Comparison of ENCODE assay signal across 8 mouse cellular contexts in genomic region chr17:69076747-69077543, GRCm38 (mm10). TPM values are rescaled to one million over a fixed set of nuclear protein-coding genes. Genes with fewer than 3 reads are reported as not detected.
DNase-seq lines count a peak whose midpoint lies in the region; ATAC-seq lines count a peak whose summit lies in the region.

No protein-coding gene starts in this region.

- H3K36me3 ChIP-seq in lung, embryonic 15.5 days, result no peaks in the 10 kb centered on the region
- H3K36me3 ChIP-seq in embryonic facial prominence, embryonic 10.5 days (replicated peaks), result no peaks in the 10 kb centered on the region
- no peaks in the 10 kb centered on the region for H3K36me3 ChIP-seq in intestine, embryonic 15.5 days
- no peaks in the 10 kb centered on the region for H3K36me3 ChIP-seq in limb, embryonic 15.5 days

- 3% methylated on average over 25 of the region's 25 CpGs for WGBS in lung, embryonic 15.5 days
- WGBS in embryonic facial prominence, embryonic 10.5 days, result 2% methylated on average over 25 of the region's 25 CpGs
- 3% methylated on average over 25 of the region's 25 CpGs for WGBS in intestine, embryonic 15.5 days
- 1% methylated on average over 25 of the region's 25 CpGs for WGBS in limb, embryonic 15.5 days

- peak overlapping the region; percentile 95 for H3K4me2 ChIP-seq in lung, embryonic 15.5 days
- peak overlapping the region; percentile 91 for H3K4me2 ChIP-seq in intestine, embryonic 15.5 days (replicated peaks)
- peak overlapping the region; percentile 99 for H3K4me2 ChIP-seq in limb, embryonic 15.5 days

- peaks cover 12% of the 10 kb centered on the region for H3K4me1 ChIP-seq in lung, embryonic 15.5 days
- peaks cover 24% of the 10 kb centered on the region for H3K4me1 ChIP-seq in embryonic facial prominence, embryonic 10.5 days
- peaks cover 10% of the 10 kb centered on the region; the same call in 1 of the 2 replicates for H3K4me1 ChIP-seq in intestine, embryonic 15.5 days (replicated peaks)
- H3K4me1 ChIP-seq in limb, embryonic 15.5 days, result peaks cover 22% of the 10 kb centered on the region

- ATAC-seq in lung, embryonic 15.5 days (ENCODE audit: borderline replicate concordance, extremely low read depth, low FRiP score, low TSS enrichment), result no peak
- peak; percentile 44 for ATAC-seq in intestine, embryonic 15.5 days
- ATAC-seq in limb, embryonic 15.5 days (ENCODE audit: insufficient number of reproducible peaks, low FRiP score, low TSS enrichment, low read depth), result no peak
- ATAC-seq in inflammation-experienced regulatory T-cells, adult 6 months, result no peak

- no peak overlapping the region for H3K27ac ChIP-seq in lung, embryonic 15.5 days
- no peak overlapping the region for H3K27ac ChIP-seq in embryonic facial prominence, embryonic 10.5 days (replicated peaks)
- H3K27ac ChIP-seq in intestine, embryonic 15.5 days, result 0 out of 2 replicates have a peak overlapping the region, but pooled peaks have one; percentile 72
- no peak overlapping the region for H3K27ac ChIP-seq in limb, embryonic 15.5 days

- no peaks in the 10 kb centered on the region for H3K9me3 ChIP-seq in lung, embryonic 15.5 days
- H3K9me3 ChIP-seq in embryonic facial prominence, embryonic 10.5 days, result 0 out of 2 replicates have a peak, but pooled peaks cover 3% of the 10 kb centered on the region
- no peaks in the 10 kb centered on the region for H3K9me3 ChIP-seq in intestine, embryonic 15.5 days
- H3K9me3 ChIP-seq in limb, embryonic 15.5 days, result no peaks in the 10 kb centered on the region

- H3K4me3 ChIP-seq in lung, embryonic 15.5 days, result peak overlapping the region; percentile 49
- H3K4me3 ChIP-seq in embryonic facial prominence, embryonic 10.5 days, result peak overlapping the region; percentile 68
- H3K4me3 ChIP-seq in intestine, embryonic 15.5 days (replicated peaks), result peak overlapping the region; percentile 62
- peak overlapping the region; percentile 52 for H3K4me3 ChIP-seq in limb, embryonic 15.5 days

- peaks cover 52% of the 10 kb centered on the region for H3K27me3 ChIP-seq in lung, embryonic 15.5 days
- H3K27me3 ChIP-seq in embryonic facial prominence, embryonic 10.5 days (replicated peaks; ENCODE audit: low read depth, poor library complexity, severe bottlenecking), result peaks cover 74% of the 10 kb centered on the region
- 0 out of 2 replicates have a peak, but pooled peaks cover 18% of the 10 kb centered on the region for H3K27me3 ChIP-seq in intestine, embryonic 15.5 days (replicated peaks)
- peaks cover 47% of the 10 kb centered on the region for H3K27me3 ChIP-seq in limb, embryonic 15.5 days

- DNase-seq in lung, postnatal 14 days, result no peak
- peak; percentile 32 for DNase-seq in embryonic facial prominence, embryonic 10.5 days (ENCODE audit: low spot score)
- DNase-seq in right cerebral cortex, postnatal 10 days (ENCODE audit: low spot score in 2 of 2), result peak; percentile 32 to 35
- DNase-seq in T-cell, adult 2 months (ENCODE audit: low spot score), result no peak

- peak overlapping the region; percentile 36; the same call in 1 of the 2 replicates for H3K9ac ChIP-seq in lung, embryonic 15.5 days
- H3K9ac ChIP-seq in intestine, embryonic 15.5 days, result peak overlapping the region; percentile 60
- no peak overlapping the region for H3K9ac ChIP-seq in limb, embryonic 15.5 days

RNA-seq across cellular contexts. Expression of gene Epb41l3, which starts 1.5 kb away (rescaled TPM):
- polyA plus RNA-seq in lung, embryonic 15.5 days (2015; fragmentation: Nextera tagmentation; extraction: Ambion mirVana), result 53.7 and 55.1 TPM in 2 replicates
- 55.7 and 76.4 TPM in 2 replicates for polyA plus RNA-seq in embryonic facial prominence, embryonic 10.5 days (2016; fragmentation: Nextera tagmentation; extraction: Ambion mirVana)
- 118 and 131 TPM in 2 replicates for polyA plus RNA-seq in intestine, embryonic 15.5 days (2015; fragmentation: Nextera tagmentation; extraction: Ambion mirVana)
- 134 and 137 TPM in 2 replicates for polyA plus RNA-seq in limb, embryonic 15.5 days (2015; fragmentation: Nextera tagmentation; extraction: Ambion mirVana)
- under 1 TPM; 0.16 to 0.98 (median 0.34) TPM for polyA plus RNA-seq in inflammation-experienced regulatory T-cells, adult 6 months (2017; shearing (Covaris generic))

Comparison
In these comparisons a context has a peak if more than half of its experiments do, and no peak if none do; other contexts are left out.
1. DNase-seq: peak in embryonic facial prominence, embryonic 10.5 days (single experiment) and right cerebral cortex, postnatal 10 days (2 of 2); none in lung, postnatal 14 days (single experiment) and T-cell, adult 2 months (single experiment).
2. RNA of gene Epb41l3, which starts 1.5 kb away (polyA plus RNA-seq): 134 to 137 TPM in limb, embryonic 15.5 days, 118 to 131 TPM in intestine, embryonic 15.5 days, 55.7 to 76.4 TPM in embryonic facial prominence, embryonic 10.5 days and 53.7 to 55.1 TPM in lung, embryonic 15.5 days; 0.16 to 0.98 TPM in inflammation-experienced regulatory T-cells, adult 6 months; every median in the first group is over 10 times any median in the second.
3. Peak in every context shown above with its lines, with median percentiles within 50 percentile points of each other: H3K4me2 ChIP-seq and H3K4me3 ChIP-seq.